Mouse (Mus musculus) hindbrain, embryonic 11.5 days (tissue): Measurements from ENCODE around the gene Aanat. TPM values are rescaled to one million over a fixed set of nuclear protein-coding genes. Genes with fewer than 3 reads are reported as not detected.

Experiments used
- ATAC-seq: fragments of 200-750 bp; cut with Nextera tagmentation; 2 replicates; pipeline ENCODE4 v1.8.0; 2017; ENCODE audit warnings: mild to moderate bottlenecking, moderate TSS enrichment, moderate library complexity; ENCODE audit not compliant: low FRiP score
- DNase-seq: peaks from one replicate; pipeline ENCODE4 v3.0.0-alpha.2; 2015; ENCODE audit warnings: low spot score
- H3K27ac ChIP-seq: fragments of 300-500 bp; sonication (generic); 2 replicates; pipeline ENCODE4 v1.5.1; 2014; ENCODE audit warnings: mild to moderate bottlenecking, low read depth, low read length
- H3K27me3 ChIP-seq: fragments of 300-500 bp; sonication (generic); 2 replicates; pipeline ENCODE4 v1.6.1; 2014; ENCODE audit warnings: mild to moderate bottlenecking, low read length, moderate library complexity, mixed read lengths; ENCODE audit not compliant: control insufficient read depth, insufficient read depth
- H3K36me3 ChIP-seq: fragments of 300-500 bp; sonication (generic); 2 replicates; pipeline ENCODE4 v1.6.1; 2014; ENCODE audit warnings: mild to moderate bottlenecking, low read length, moderate library complexity, mixed read lengths; ENCODE audit not compliant: control insufficient read depth, insufficient read depth
- H3K4me1 ChIP-seq: fragments of 300-500 bp; sonication (generic); replicated peaks from 2 replicates; pipeline ENCODE4 v1.6.1; 2014; ENCODE audit warnings: low read length, mixed read lengths; ENCODE audit not compliant: control insufficient read depth, insufficient read depth
- H3K4me2 ChIP-seq: fragments of 300-500 bp; sonication (generic); replicated peaks from 2 replicates; pipeline ENCODE4 v1.6.1; 2014; ENCODE audit warnings: mild to moderate bottlenecking, low read depth, low read length
- H3K4me3 ChIP-seq: fragments of 300-500 bp; sonication (generic); 2 replicates; pipeline ENCODE4 v1.5.1; 2014; ENCODE audit warnings: low read depth, low read length
- H3K9ac ChIP-seq: fragments of 300-500 bp; sonication (generic); 2 replicates; pipeline ENCODE4 v1.6.1; 2014; ENCODE audit warnings: low read depth, low read length
- H3K9me3 ChIP-seq: fragments of 300-500 bp; sonication (generic); 2 replicates; pipeline ENCODE4 v1.6.1; 2016; ENCODE audit warnings: low read length; ENCODE audit not compliant: control insufficient read depth
- WGBS: fragments of 180-500 bp; shearing (Covaris S2); extraction: QIAGEN DNeasy Blood & Tissue Kit; methylation state at CpG from one replicate; pipeline ENCODE4 v1.1.7; 2014; 5-methylcytosine and 5-hydroxymethylcytosine counted together
- polyA plus RNA-seq: library from polyadenylated mRNA; unstranded; fragments of >200 nt; fragmentation: Nextera tagmentation; extraction: Ambion mirVana; gene quantifications from 2 replicates; pipeline ENCODE4 v1.2.1, GENCODE M21; 2014

Aanat gene
- polyA plus RNA-seq: not detected in 2 replicates

DNA sequence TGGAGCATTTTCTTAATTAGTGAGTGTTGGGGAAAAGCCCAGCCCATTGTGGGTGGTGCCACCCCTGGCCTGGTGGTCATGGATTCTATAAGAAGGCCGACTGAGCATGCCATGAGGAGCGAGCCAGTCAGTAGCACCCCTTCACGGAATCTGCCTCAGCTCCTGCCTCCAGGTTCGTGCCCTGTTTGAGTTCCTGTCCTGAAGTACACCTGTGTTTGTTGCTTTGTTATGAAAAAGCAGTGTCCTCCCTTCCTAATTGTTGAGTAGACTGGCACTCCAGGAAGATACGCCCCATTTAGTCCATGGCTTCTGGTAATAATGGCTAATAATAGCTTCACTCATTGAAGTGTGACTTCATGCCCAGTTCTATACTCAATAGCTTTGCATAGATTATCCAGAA is at the start of gene Aanat:
Aanat (plus strand) TSS at position 123 of the 400 bp plus-strand sequence.
- Histone ChIP-seq H3K36me3 (no peaks in the 10 kb centered on the region), H3K4me2 (peak within 1 kb of the TSS; percentile 21; the same call in 1 of the 2 replicates), H3K27me3 (no peaks in the 10 kb centered on the region), H3K27ac (no peak within 1 kb of the TSS), H3K4me1 (0 out of 2 replicates have a peak, but pooled peaks cover 2% of the 10 kb centered on the region), H3K9me3 (no peaks in the 10 kb centered on the region), H3K4me3 (no peak within 1 kb of the TSS), H3K9ac (no peak within 1 kb of the TSS)
- DNase-seq (no peak), ATAC-seq (no peak)
- WGBS: 61% methylated on average over 5 of the region's 5 CpGs

DNA sequence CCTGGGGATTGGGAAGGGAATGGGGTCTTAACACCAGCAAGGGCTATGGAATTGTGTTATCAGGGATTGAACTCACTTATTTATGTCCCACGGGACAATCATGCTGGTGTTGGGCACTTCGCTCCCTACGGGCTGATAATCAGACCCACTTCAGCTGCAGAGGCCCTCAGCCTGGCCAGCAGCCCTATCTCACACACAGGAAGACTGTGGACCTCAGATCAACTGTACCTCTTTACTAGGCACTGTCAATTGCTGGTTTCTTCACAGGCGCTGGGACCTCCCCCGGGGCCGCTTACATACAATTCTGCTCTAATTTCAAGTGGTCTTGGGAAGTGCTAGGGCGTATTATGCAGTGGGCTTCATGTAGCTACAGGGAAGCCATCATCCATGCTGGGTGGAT is 49.5 kb upstream of the Aanat start:
- no peak overlapping the region for H3K9ac ChIP-seq
- H3K4me2 ChIP-seq: no peak overlapping the region
- ATAC-seq (no peak), DNase-seq (no peak)
- WGBS: 92% methylated on average over 7 of the region's 7 CpGs
- no peaks in the 10 kb centered on the region for H3K9me3 ChIP-seq
- peaks cover 21% of the 10 kb centered on the region for H3K4me1 ChIP-seq
- peaks cover 24% of the 10 kb centered on the region for H3K27me3 ChIP-seq
- H3K27ac ChIP-seq: no peak overlapping the region
- peaks cover 14% of the 10 kb centered on the region; the same call in 1 of the 2 replicates for H3K36me3 ChIP-seq
- no peak overlapping the region for H3K4me3 ChIP-seq

DNA sequence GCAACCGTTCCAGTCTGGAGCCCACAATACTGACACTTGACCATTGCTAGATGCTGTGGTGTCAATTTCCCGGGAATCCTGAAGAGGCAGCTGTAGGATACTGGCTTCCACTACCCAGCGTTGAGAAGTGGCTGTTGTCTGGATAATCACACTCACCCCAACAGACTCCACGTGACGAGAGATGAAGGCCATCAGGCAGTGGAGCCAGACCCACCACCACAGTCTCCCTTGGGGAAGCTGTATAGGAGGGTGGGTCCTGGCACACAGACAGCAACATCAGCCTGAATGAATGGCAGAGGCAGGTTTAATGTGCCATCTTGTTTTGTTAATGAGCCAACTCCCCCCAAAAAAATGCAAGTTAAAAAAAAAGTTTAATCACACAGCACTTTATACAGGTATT is 48.8 kb upstream of the Aanat start:
- Histone ChIP-seq H3K27ac (no peak overlapping the region), H3K27me3 (peaks cover 17% of the 10 kb centered on the region), H3K9me3 (no peaks in the 10 kb centered on the region), H3K4me1 (peaks cover 15% of the 10 kb centered on the region), H3K4me3 (no peak overlapping the region), H3K4me2 (no peak overlapping the region), H3K9ac (no peak overlapping the region), H3K36me3 (peaks cover 14% of the 10 kb centered on the region; the same call in 1 of the 2 replicates)
- ATAC-seq (no peak), DNase-seq (no peak)
- 75% methylated on average over 5 of the region's 5 CpGs for WGBS

DNA sequence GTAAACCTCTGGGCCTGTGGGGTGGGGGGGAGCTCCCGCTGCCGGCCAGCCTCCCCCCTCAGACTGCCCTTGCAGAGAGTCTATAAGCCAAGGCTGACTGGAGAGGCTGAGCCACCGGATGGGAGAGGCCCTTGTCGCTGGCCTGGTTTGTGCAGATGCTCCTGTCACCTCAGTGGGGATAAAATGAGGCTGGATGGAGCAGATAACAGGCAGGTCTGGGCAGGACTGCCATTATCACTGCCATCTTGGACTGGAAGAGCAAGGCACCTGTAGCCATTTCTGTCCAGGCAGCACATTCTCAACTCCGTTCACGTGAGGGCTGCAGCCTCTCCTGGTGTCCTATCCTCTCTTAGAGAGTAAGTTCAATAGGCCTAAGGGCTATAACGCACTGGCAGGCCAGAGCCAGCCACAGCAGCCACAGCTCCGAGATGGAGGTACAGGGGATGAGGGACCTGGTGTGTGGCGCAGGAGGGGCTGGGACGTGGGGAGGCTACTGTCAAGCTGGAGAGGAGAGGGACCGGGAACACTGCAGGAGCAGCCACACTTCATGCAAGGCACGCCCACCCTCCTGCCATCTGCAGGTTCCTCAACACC is 48.0 kb upstream of the Aanat start:
- Histone ChIP-seq H3K9ac (no peak overlapping the region), H3K9me3 (no peaks in the 10 kb centered on the region), H3K27ac (no peak overlapping the region), H3K36me3 (peaks cover 17% of the 10 kb centered on the region; the same call in 1 of the 2 replicates), H3K4me1 (peaks cover 8% of the 10 kb centered on the region; the same call in 1 of the 2 replicates), H3K4me3 (no peak overlapping the region), H3K27me3 (peaks cover 9% of the 10 kb centered on the region), H3K4me2 (no peak overlapping the region)
- WGBS: 87% methylated on average over 12 of the region's 12 CpGs
- DNase-seq (no peak), ATAC-seq (no peak)

DNA sequence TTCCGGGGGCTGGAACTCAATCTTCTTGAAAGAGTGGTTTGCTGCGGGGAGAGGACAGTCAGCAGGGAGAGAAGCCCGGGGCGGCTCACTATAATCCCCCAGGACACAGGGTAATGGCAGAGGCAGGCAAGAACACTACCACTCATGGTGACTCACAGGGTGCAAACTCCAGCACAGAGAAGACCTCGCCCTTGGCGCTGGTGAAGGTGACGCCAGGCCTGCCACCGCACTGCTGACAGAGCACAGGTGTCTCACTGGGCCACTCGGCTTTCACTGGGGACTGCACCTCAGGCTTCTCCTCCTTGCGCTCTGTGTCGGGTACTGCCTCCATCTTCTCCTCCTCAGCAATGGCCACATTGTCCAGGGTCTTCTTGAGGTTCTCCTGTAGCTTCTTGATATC is 45.0 kb upstream of the Aanat start:
- Histone ChIP-seq H3K4me1 (no peaks in the 10 kb centered on the region; the same call in 1 of the 2 replicates), H3K36me3 (peaks cover 35% of the 10 kb centered on the region), H3K27ac (no peak overlapping the region), H3K4me2 (no peak overlapping the region), H3K27me3 (no peaks in the 10 kb centered on the region), H3K9me3 (no peaks in the 10 kb centered on the region), H3K4me3 (no peak overlapping the region), H3K9ac (no peak overlapping the region)
- 93% methylated on average over 11 of the region's 11 CpGs for WGBS
- ATAC-seq: no peak
- no peak for DNase-seq

DNA sequence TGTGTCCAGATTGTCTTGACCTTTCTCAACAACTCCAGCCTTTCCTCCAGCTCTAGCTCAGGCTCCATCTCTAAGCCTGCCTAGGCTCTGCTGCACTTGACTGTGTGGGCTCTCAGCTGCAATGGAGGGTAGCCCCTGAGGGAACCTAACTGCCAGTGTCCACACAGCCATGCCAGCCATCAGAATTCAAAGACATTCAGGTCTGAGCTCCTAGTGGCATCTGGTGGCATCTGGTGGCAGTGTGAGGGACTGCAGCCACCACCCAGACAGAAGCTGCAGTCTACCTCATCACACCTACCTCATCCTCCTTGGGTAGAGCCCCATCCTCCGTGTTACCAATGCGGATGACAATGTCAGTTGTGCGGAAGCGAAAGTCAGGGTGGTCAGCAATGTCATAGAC is 43.1 kb upstream of the Aanat start:
- DNase-seq: peak; percentile 49
- H3K9ac ChIP-seq: no peak overlapping the region
- H3K4me3 ChIP-seq: no peak overlapping the region
- peaks cover 36% of the 10 kb centered on the region for H3K36me3 ChIP-seq
- H3K4me2 ChIP-seq: no peak overlapping the region
- no peak overlapping the region for H3K27ac ChIP-seq
- WGBS: 87% methylated on average over 4 of the region's 4 CpGs
- no peaks in the 10 kb centered on the region for H3K27me3 ChIP-seq
- H3K9me3 ChIP-seq: no peaks in the 10 kb centered on the region
- no peak for ATAC-seq
- no peaks in the 10 kb centered on the region for H3K4me1 ChIP-seq

DNA sequence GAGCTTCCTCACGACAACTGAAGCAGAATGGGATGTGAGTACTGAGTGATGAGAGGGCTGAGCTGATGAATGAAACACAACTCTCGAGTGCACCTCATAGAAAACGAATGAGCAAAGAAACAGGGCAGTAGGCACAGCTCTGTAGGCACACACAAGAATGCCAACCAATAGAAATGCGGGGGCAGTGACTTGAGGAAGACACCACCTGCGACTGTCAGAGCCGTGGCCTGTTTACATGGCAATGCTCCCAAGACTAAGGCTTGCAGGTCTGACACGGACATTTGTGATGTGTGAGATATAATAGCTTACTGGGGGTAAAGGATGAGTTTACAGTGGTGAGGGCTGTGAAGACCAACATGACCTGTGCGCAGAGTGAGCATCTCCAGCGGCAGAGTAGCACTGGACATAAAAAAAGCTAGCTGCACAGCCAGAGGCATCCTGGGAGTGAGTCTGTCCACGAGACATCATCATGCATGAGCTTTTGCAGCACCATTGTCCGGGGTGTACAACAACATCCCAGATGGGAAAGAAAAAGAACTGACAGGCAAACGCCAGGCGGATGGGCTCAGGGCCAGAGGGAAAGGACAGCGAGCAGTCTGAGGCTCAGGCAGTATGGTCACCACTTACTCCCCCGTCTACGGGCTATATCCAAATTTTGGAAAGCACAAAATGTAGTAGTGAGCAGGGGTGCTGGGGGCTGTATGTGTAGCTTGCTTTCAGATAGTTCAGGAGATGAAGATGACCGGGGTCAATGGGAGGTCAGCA is 38.8 kb upstream of the Aanat start:
- H3K9me3 ChIP-seq: no peaks in the 10 kb centered on the region
- 87% methylated on average over 17 of the region's 17 CpGs for WGBS
- no peak overlapping the region for H3K4me3 ChIP-seq
- no peak overlapping the region for H3K4me2 ChIP-seq
- DNase-seq (no peak), ATAC-seq (no peak)
- peaks cover 22% of the 10 kb centered on the region for H3K36me3 ChIP-seq
- H3K27ac ChIP-seq: no peak overlapping the region
- H3K27me3 ChIP-seq: no peaks in the 10 kb centered on the region
- H3K9ac ChIP-seq: no peak overlapping the region
- no peaks in the 10 kb centered on the region for H3K4me1 ChIP-seq

DNA sequence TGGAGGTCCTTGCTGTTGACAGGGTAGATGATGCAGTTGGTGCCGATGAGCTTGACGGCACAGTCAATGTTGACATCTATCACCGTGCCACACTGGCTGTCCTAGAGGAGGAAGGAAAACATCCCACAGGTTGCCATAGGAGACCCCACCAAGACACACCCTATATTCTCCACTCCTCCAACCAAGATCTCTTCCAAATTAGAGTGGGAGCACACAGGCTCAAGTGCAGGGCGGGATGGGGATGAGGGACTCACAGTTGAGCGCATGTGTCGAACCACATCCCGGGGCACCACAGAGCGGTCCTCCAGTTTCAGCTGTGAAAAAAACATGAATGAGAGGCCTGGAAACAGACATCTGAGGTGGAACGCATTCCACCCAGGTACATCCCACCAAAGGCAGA is 37.5 kb upstream of the Aanat start:
- peaks cover 15% of the 10 kb centered on the region for H3K36me3 ChIP-seq
- H3K4me1 ChIP-seq: no peaks in the 10 kb centered on the region
- 96% methylated on average over 9 of the region's 9 CpGs for WGBS
- H3K4me2 ChIP-seq: no peak overlapping the region
- DNase-seq: no peak
- no peak overlapping the region for H3K4me3 ChIP-seq
- H3K9me3 ChIP-seq: no peaks in the 10 kb centered on the region
- ATAC-seq: no peak
- no peak overlapping the region for H3K27ac ChIP-seq
- no peak overlapping the region for H3K9ac ChIP-seq
- H3K27me3 ChIP-seq: no peaks in the 10 kb centered on the region
